Mouse (Mus musculus) kidney, embryonic 16.5 days (tissue): ENCODE data around the gene Adtrp. TPM values are rescaled to one million over a fixed set of nuclear protein-coding genes. Genes with fewer than 3 reads are reported as not detected.

ENCODE experiments used
- ATAC-seq: fragments of 200-750 bp; cut with Nextera tagmentation; 2 replicates; pipeline ENCODE4 v1.8.0; 2017; ENCODE audit warnings: moderate TSS enrichment; ENCODE audit not compliant: low FRiP score, low TSS enrichment
- H3K27ac ChIP-seq: fragments of 300-500 bp; sonication (generic); 2 replicates; pipeline ENCODE4 v1.5.1; 2014; ENCODE audit warnings: low read length
- H3K27me3 ChIP-seq: fragments of 300-500 bp; sonication (generic); 2 replicates; pipeline ENCODE4 v1.6.1; 2014; ENCODE audit warnings: low read length, control low read depth, mixed read lengths; ENCODE audit not compliant: insufficient read depth
- H3K36me3 ChIP-seq: fragments of 300-500 bp; sonication (generic); 2 replicates; pipeline ENCODE4 v1.6.1; 2014; ENCODE audit warnings: low read length, control low read depth, mixed read lengths; ENCODE audit not compliant: insufficient read depth
- H3K4me1 ChIP-seq: fragments of 300-500 bp; sonication (generic); 2 replicates; pipeline ENCODE4 v1.6.1; 2014; ENCODE audit warnings: low read length, control low read depth, mixed read lengths; ENCODE audit not compliant: insufficient read depth
- H3K4me2 ChIP-seq: fragments of 300-500 bp; sonication (generic); replicated peaks from 2 replicates; pipeline ENCODE4 v1.6.1; 2014; ENCODE audit warnings: low read depth, low read length
- H3K4me3 ChIP-seq: fragments of 300-500 bp; sonication (generic); 2 replicates; pipeline ENCODE4 v1.5.1; 2014; ENCODE audit warnings: mild to moderate bottlenecking, low read length
- H3K9ac ChIP-seq: fragments of 300-500 bp; sonication (generic); replicated peaks from 2 replicates; pipeline ENCODE4 v1.6.1; 2014; ENCODE audit warnings: low read length
- H3K9me3 ChIP-seq: fragments of 300-500 bp; sonication (generic); 2 replicates; pipeline ENCODE4 v1.6.1; 2016; ENCODE audit warnings: low read length, control low read depth
- WGBS: fragments of 180-500 bp; shearing (Covaris S2); extraction: QIAGEN DNeasy Blood & Tissue Kit; methylation state at CpG from one replicate; pipeline ENCODE4 v1.1.7; 2014; 5-methylcytosine and 5-hydroxymethylcytosine counted together
- polyA plus RNA-seq: library from polyadenylated mRNA; unstranded; fragments of >200 nt; fragmentation: Nextera tagmentation; extraction: Ambion mirVana; gene quantifications from 2 replicates; pipeline ENCODE4 v1.2.1, GENCODE M21; 2015

The Adtrp gene
- polyA plus RNA-seq, 1 experiment from 2014 or later, result 0.45 TPM

GRCm38 (mm10) chr13:41729660-41730059 is 117.8 kb downstream of the Adtrp start:
- H3K9me3 ChIP-seq, result no peaks in the 10 kb centered on the region
- no peaks in the 10 kb centered on the region for H3K36me3 ChIP-seq
- H3K27ac ChIP-seq, result no peak overlapping the region
- H3K4me2 ChIP-seq, result no peak overlapping the region
- H3K4me3 ChIP-seq, result no peak overlapping the region
- no peak overlapping the region for H3K9ac ChIP-seq
- WGBS, result 91% methylated on average over 8 of the region's 8 CpGs
- H3K4me1 ChIP-seq, result no peaks in the 10 kb centered on the region
- no peaks in the 10 kb centered on the region for H3K27me3 ChIP-seq
- ATAC-seq, result no peak

- no peaks in the 10 kb centered on the region for H3K9me3 ChIP-seq
- no peak overlapping the region for H3K9ac ChIP-seq
- H3K4me1 ChIP-seq, result no peaks in the 10 kb centered on the region
- no peaks in the 10 kb centered on the region for H3K36me3 ChIP-seq
- no peak overlapping the region for H3K4me3 ChIP-seq
- 95% methylated on average over 3 of the region's 3 CpGs for WGBS
- no peak overlapping the region for H3K27ac ChIP-seq
- no peak overlapping the region for H3K4me2 ChIP-seq
- no peak for ATAC-seq
- H3K27me3 ChIP-seq, result no peaks in the 10 kb centered on the region
Observed at GRCm38 (mm10) chr13:41727803-41728202, 119.7 kb downstream of the Adtrp start.

- Histone ChIP-seq H3K36me3 (no peaks in the 10 kb centered on the region), H3K4me1 (no peaks in the 10 kb centered on the region), H3K27ac (no peak overlapping the region), H3K9me3 (no peaks in the 10 kb centered on the region), H3K4me3 (no peak overlapping the region), H3K27me3 (no peaks in the 10 kb centered on the region), H3K4me2 (no peak overlapping the region), H3K9ac (no peak overlapping the region)
- ATAC-seq, result no peak
- 97% methylated on average over 16 of the region's 16 CpGs for WGBS
Observed at GRCm38 (mm10) chr13:41719331-41719730, 128.2 kb downstream of the Adtrp start.

GRCm38 (mm10) chr13:41718051-41718450 is 129.4 kb downstream of the Adtrp start:
- H3K27ac ChIP-seq, result no peak overlapping the region
- no peak overlapping the region for H3K9ac ChIP-seq
- no peak for ATAC-seq
- 95% methylated on average over 4 of the region's 4 CpGs for WGBS
- no peaks in the 10 kb centered on the region for H3K4me1 ChIP-seq
- no peak overlapping the region for H3K4me3 ChIP-seq
- H3K27me3 ChIP-seq, result no peaks in the 10 kb centered on the region
- no peaks in the 10 kb centered on the region for H3K36me3 ChIP-seq
- no peak overlapping the region for H3K4me2 ChIP-seq
- H3K9me3 ChIP-seq, result no peaks in the 10 kb centered on the region

Other genes starting within 250 kb of the Adtrp start
- gene Tmem170b, start 241.8 kb downstream of the Adtrp start, polyA plus RNA-seq, result 9.0 and 10.2 TPM in 2 replicates
- 8.4 and 10.0 TPM in 2 replicates for gene Hivep1, start 204.3 kb upstream of the Adtrp start, polyA plus RNA-seq